Mouse (Mus musculus) MEL (cell line): ENCODE results near the gene Dscam. TPM values are rescaled to one million over a fixed set of nuclear protein-coding genes. Genes with fewer than 3 reads are reported as not detected.

Experiments used
- DNase-seq: peaks from one replicate; pipeline ENCODE4 v3.0.0; 2011; ENCODE audit warnings: low read depth, low spot score
- H3K27ac ChIP-seq: 2 replicates; pipeline ENCODE4 v1.5.1; 2012; ENCODE audit warnings: low read depth, mild to moderate bottlenecking, control low read depth, low read length, moderate library complexity; ENCODE audit not compliant: control insufficient read depth
- H3K27me3 ChIP-seq, 2 experiments: fragments of 150-350 bp in 1 of 2; sonication (generic) in 1 of 2; 2 replicates each; pipeline ENCODE4 v1.6.1; 2012; ENCODE audit warnings: low read length in 2 of 2, mild to moderate bottlenecking in 2 of 2, improper control_type of control experiment in 1 of 2, moderate library complexity in 1 of 2; ENCODE audit not compliant: insufficient read depth in 2 of 2, control insufficient read depth in 1 of 2
- H3K36me3 ChIP-seq, 2 experiments: 2 replicates each; pipeline ENCODE4 v1.6.1; 2012 to 2014; ENCODE audit warnings: low read length in 2 of 2, improper control_type of control experiment in 1 of 2, inconsistent platforms in 1 of 2, mild to moderate bottlenecking in 1 of 2; ENCODE audit not compliant: insufficient read depth in 2 of 2, control insufficient read depth in 1 of 2
- H3K4me1 ChIP-seq, 2 experiments: fragments of 150-350 bp in 1 of 2; sonication (generic) in 1 of 2; 2 replicates each; pipeline ENCODE4 v1.6.1; 2012; ENCODE audit warnings: low read length in 2 of 2, improper control_type of control experiment in 1 of 2, mild to moderate bottlenecking in 1 of 2; ENCODE audit not compliant: insufficient read depth in 2 of 2, control insufficient read depth in 1 of 2
- H3K4me3 ChIP-seq, 2 experiments: fragments of 150-350 bp in 1 of 2; sonication (generic) in 1 of 2; 2 replicates each; pipeline ENCODE4 v1.5.1; 2012; ENCODE audit warnings: low read depth in 2 of 2, low read length in 2 of 2, mild to moderate bottlenecking in 2 of 2, moderate library complexity in 2 of 2, control low read depth in 1 of 2, improper control_type of control experiment in 1 of 2; ENCODE audit not compliant: control insufficient read depth in 1 of 2, insufficient read depth in 1 of 2
- H3K79me2 ChIP-seq: 2 replicates; pipeline ENCODE4 v1.6.1; 2012; ENCODE audit warnings: mild to moderate bottlenecking, low read length, moderate library complexity; ENCODE audit not compliant: control insufficient read depth, poor library complexity, insufficient read depth
- H3K9ac ChIP-seq: 2 replicates; pipeline ENCODE4 v1.6.1; 2012; ENCODE audit warnings: low read depth, mild to moderate bottlenecking, control low read depth, low read length, moderate library complexity; ENCODE audit not compliant: control insufficient read depth, poor library complexity, severe bottlenecking
- H3K9me3 ChIP-seq: fragments of 150-350 bp; sonication (generic); replicated peaks from 2 replicates; pipeline ENCODE4 v1.6.1; 2012; ENCODE audit warnings: mild to moderate bottlenecking, low read length, improper control_type of control experiment, moderate library complexity; ENCODE audit not compliant: insufficient read depth
- CHD2 ChIP-seq: IDR thresholded peaks from 2 replicates; pipeline ENCODE4 v1.6.1; 2011; ENCODE audit warnings: low read length, improper control_type of control experiment
- E2F4 ChIP-seq: IDR thresholded peaks from 2 replicates; pipeline ENCODE4 v1.6.1; 2011; ENCODE audit warnings: low read depth, low read length, improper control_type of control experiment, borderline replicate concordance
- GABPA ChIP-seq: IDR thresholded peaks from 2 replicates; pipeline ENCODE4 v1.6.1; 2012; ENCODE audit warnings: low read depth, mild to moderate bottlenecking, inconsistent platforms, low read length, improper control_type of control experiment, moderate library complexity
- HCFC1 ChIP-seq: IDR thresholded peaks from 2 replicates; pipeline ENCODE4 v1.6.1; 2012; ENCODE audit warnings: low read depth, mild to moderate bottlenecking, inconsistent platforms, low read length, improper control_type of control experiment, moderate library complexity
- MAX ChIP-seq: IDR thresholded peaks from 2 replicates; pipeline ENCODE4 v1.6.1; 2011; ENCODE audit warnings: low read length, improper control_type of control experiment
- MAZ ChIP-seq: IDR thresholded peaks from 2 replicates; pipeline ENCODE4 v1.6.1; 2012; ENCODE audit warnings: low read depth, mild to moderate bottlenecking, inconsistent platforms, low read length, improper control_type of control experiment
- MEF2A ChIP-seq: IDR thresholded peaks from 2 replicates; pipeline ENCODE4 v1.6.1; 2014; ENCODE audit warnings: low read depth, mild to moderate bottlenecking, inconsistent platforms, low read length, improper control_type of control experiment; ENCODE audit not compliant: poor library complexity, insufficient replicate concordance, severe bottlenecking; ENCODE audit errors: extremely low read depth
- MXI1 ChIP-seq: IDR thresholded peaks from 2 replicates; pipeline ENCODE4 v1.6.1; 2011; ENCODE audit warnings: mild to moderate bottlenecking, low read depth, low read length, improper control_type of control experiment
- MYC ChIP-seq: IDR thresholded peaks from 2 replicates; pipeline ENCODE4 v1.6.1; 2011; ENCODE audit warnings: low read depth, mild to moderate bottlenecking, low read length, improper control_type of control experiment, moderate library complexity
- NRF1 ChIP-seq: IDR thresholded peaks from 2 replicates; pipeline ENCODE4 v1.6.1; 2014; ENCODE audit warnings: low read depth, mild to moderate bottlenecking, inconsistent platforms, low read length, improper control_type of control experiment, moderate library complexity; ENCODE audit not compliant: poor library complexity, insufficient read depth, severe bottlenecking
- POLR2A ChIP-seq, 2 experiments: IDR thresholded peaks; 2 replicates each; pipeline ENCODE4 v1.6.1; 2011 to 2012; ENCODE audit warnings: low read length in 2 of 2, mild to moderate bottlenecking in 2 of 2, control low read depth in 1 of 2, improper control_type of control experiment in 1 of 2, low read depth in 1 of 2, moderate library complexity in 1 of 2; ENCODE audit not compliant: control insufficient read depth in 1 of 2, insufficient read depth in 1 of 2, poor library complexity in 1 of 2
- POLR2AphosphoS5 ChIP-seq: IDR thresholded peaks from 2 replicates; pipeline ENCODE4 v1.6.1; 2012; ENCODE audit warnings: low read depth, borderline replicate concordance, mild to moderate bottlenecking, inconsistent platforms, low read length, moderate library complexity, mixed read lengths
- UBTF ChIP-seq: IDR thresholded peaks from 2 replicates; pipeline ENCODE4 v1.6.1; 2012; ENCODE audit warnings: low read depth, mild to moderate bottlenecking, inconsistent platforms, low read length, improper control_type of control experiment, moderate library complexity, borderline replicate concordance; ENCODE audit not compliant: insufficient read depth
- USF1 ChIP-seq: IDR thresholded peaks from 2 replicates; pipeline ENCODE4 v1.6.1; 2014; ENCODE audit warnings: low read depth, mild to moderate bottlenecking, inconsistent platforms, low read length, improper control_type of control experiment, moderate library complexity
- ZC3H11A ChIP-seq: IDR thresholded peaks from 2 replicates; pipeline ENCODE4 v1.6.1; 2012; ENCODE audit warnings: low read depth, mild to moderate bottlenecking, inconsistent platforms, low read length, improper control_type of control experiment
- ZMIZ1 ChIP-seq: IDR thresholded peaks from 2 replicates; pipeline ENCODE4 v1.6.1; 2012; ENCODE audit warnings: low read depth, mild to moderate bottlenecking, inconsistent platforms, low read length, improper control_type of control experiment, moderate library complexity
- ZNF384 ChIP-seq: IDR thresholded peaks from 2 replicates; pipeline ENCODE4 v1.6.1; 2012; ENCODE audit warnings: low read depth, mild to moderate bottlenecking, inconsistent platforms, low read length, improper control_type of control experiment
- polyA plus RNA-seq, 2 experiments: library from polyadenylated mRNA; stranded (reverse) in 1 of 2; unstranded in 1 of 2; fragments of >175 nt in 1 of 2; fragments of >200 nt in 1 of 2; gene quantifications; 2 replicates each; pipeline versions ENCODE4 v1.2.1 to v1.2.4; 2012; ENCODE audit warnings: low replicate concordance in 2 of 2, low read depth in 1 of 2; ENCODE audit not compliant: insufficient read length in 2 of 2, insufficient read depth in 1 of 2, missing spikeins in 1 of 2
- total RNA-seq: library from RNA; depleted of rRNA; stranded (reverse); fragments of 300-350 nt; gene quantifications from 2 replicates; pipeline ENCODE4 v1.2.3, GENCODE M21; 2012

Dscam gene
- total and polyA plus RNA-seq, 3 experiments = not detected

GRCm38 (mm10) chr16:96677471-96677870 lies 493.1 kb downstream of the Dscam start:
- Histone ChIP-seq H3K4me1 (no peaks in the 10 kb centered on the region), H3K9me3 (no peaks in the 10 kb centered on the region), H3K27me3 (no peaks in the 10 kb centered on the region), H3K9ac (no peak overlapping the region), H3K4me3 (no peak overlapping the region)
- no peak for DNase-seq
- no peak for TF ChIP-seq UBTF
- no peak for TF ChIP-seq CHD2
- no peak for TF ChIP-seq ZNF384
- TF ChIP-seq, all 39 proteins: peak for 0
- H3K36me3 ChIP-seq = no peaks in the 10 kb centered on the region
- H3K79me2 ChIP-seq = no peaks in the 10 kb centered on the region
- H3K27ac ChIP-seq = no peak overlapping the region

- H3K79me2 ChIP-seq = no peaks in the 10 kb centered on the region
- no peaks in the 10 kb centered on the region for H3K4me1 ChIP-seq
- no peak overlapping the region for H3K4me3 ChIP-seq
- no peaks in the 10 kb centered on the region for H3K36me3 ChIP-seq
- H3K27ac ChIP-seq = no peak overlapping the region
- H3K9me3 ChIP-seq = no peaks in the 10 kb centered on the region
- no peak for TF ChIP-seq MAZ
- TF ChIP-seq MXI1 = no peak
- TF ChIP-seq NRF1 = no peak
- no peak for TF ChIP-seq ZMIZ1
- TF ChIP-seq GABPA = no peak
- TF ChIP-seq USF1 = no peak
- TF ChIP-seq MYC = no peak
- TF ChIP-seq POLR2A (IDR thresholded peaks at IDR 0.05; ENCODE audit: control insufficient read depth in 1 of 2, insufficient read depth in 1 of 2, low read depth in 1 of 2, low read length in 2 of 2, poor library complexity in 1 of 2) = no peak
- no peak for TF ChIP-seq ZNF384
- TF ChIP-seq E2F4 = no peak
- no peak for TF ChIP-seq MEF2A
- no peak for TF ChIP-seq POLR2AphosphoS5
- no peak for TF ChIP-seq ZC3H11A
- no peak for TF ChIP-seq MAX
- no peak for TF ChIP-seq HCFC1
- no peak for TF ChIP-seq CHD2
- TF ChIP-seq, all 39 proteins: peak for 0
- no peak for DNase-seq
- Histone ChIP-seq H3K27me3 (no peaks in the 10 kb centered on the region), H3K9ac (no peak overlapping the region)
Observed at GRCm38 (mm10) chr16:96676663-96677062, 493.9 kb downstream of the Dscam start.
